Mouse (Mus musculus) layer of hippocampus, postnatal 25 days (tissue): ENCODE data around the gene Lclat1. TPM values are rescaled to one million over a fixed set of nuclear protein-coding genes. Genes with fewer than 3 reads are reported as not detected.

Experiments
- DNase-seq, 2 experiments: peaks; one replicate each; pipeline ENCODE4 v3.0.0; 2022; ENCODE audit warnings: mixed read lengths in 2 of 2, low spot score in 1 of 2; ENCODE audit errors: extremely low spot score in 1 of 2
- total RNA-seq, 2 experiments: library from RNA; stranded (reverse); gene quantifications; 2 replicates each; pipeline ENCODE4 v1.2.3; 2021

The Lclat1 gene
- total RNA-seq, 2 experiments from 2014 or later: 29.9 to 33.2 TPM

GRCm38 (mm10) chr17:73194575-73194974 lies 86.8 kb downstream of the Lclat1 start:
- DNase-seq: no peak

- DNase-seq: no peak
These were observed 87.4 kb downstream of the Lclat1 start for GRCm38 (mm10) chr17:73195074-73195723.

- no peak for DNase-seq
These were observed 88.4 kb downstream of the Lclat1 start for GRCm38 (mm10) chr17:73196139-73196538.

GRCm38 (mm10) chr17:73197724-73198123 lies 89.9 kb downstream of the Lclat1 start:
- DNase-seq: no peak

- no peak for DNase-seq
These were observed 91.6 kb downstream of the Lclat1 start for GRCm38 (mm10) chr17:73199387-73199786.

- no peak for DNase-seq
These were observed 92.6 kb downstream of the Lclat1 start for GRCm38 (mm10) chr17:73200380-73200779.

- DNase-seq: no peak
These were observed 96.0 kb downstream of the Lclat1 start for GRCm38 (mm10) chr17:73203642-73204332.

GRCm38 (mm10) chr17:73210960-73211531 lies 103.3 kb downstream of the Lclat1 start:
- DNase-seq: no peak

DNA sequence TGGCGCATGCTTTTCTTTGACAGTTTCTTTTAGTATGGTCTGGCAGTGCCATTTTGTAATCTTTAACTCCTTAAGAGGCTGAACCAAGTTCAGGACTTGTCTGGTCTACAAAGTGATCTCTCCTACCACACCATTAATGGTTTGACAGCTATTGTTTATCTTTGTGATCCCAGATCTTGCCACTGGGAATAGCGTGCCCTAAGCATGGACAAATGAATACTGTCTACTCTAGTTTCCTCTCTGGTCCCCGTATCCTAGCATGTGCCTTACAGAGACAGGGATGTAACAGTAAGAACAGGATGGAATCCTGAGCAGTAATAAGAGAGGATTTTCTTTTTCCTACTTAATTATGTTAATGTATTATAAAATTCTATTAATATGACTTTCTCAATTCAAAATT lies 105.0 kb downstream of the Lclat1 start:
- DNase-seq: no peak

DNA sequence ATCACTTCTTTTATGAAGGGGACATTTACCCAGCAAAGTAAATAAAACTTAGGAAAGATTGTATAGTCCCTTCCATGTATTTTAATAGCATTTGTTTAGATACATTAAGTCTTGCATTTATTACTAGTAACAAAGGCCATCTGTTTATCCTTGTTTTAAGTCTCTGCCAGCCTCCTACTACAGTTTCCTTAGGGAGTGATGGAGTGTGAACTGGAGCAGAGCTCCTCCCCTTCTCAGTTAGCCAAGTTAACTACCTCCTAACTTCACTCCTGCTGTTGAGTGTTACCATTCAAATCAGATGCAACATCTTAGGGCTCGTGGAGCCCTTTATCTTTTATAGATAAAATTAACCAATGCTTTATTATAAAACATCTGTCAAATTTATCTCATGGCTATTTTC lies 105.4 kb downstream of the Lclat1 start:
- no peak for DNase-seq

GRCm38 (mm10) chr17:73213677-73214076 lies 105.9 kb downstream of the Lclat1 start:
- no peak for DNase-seq

DNA sequence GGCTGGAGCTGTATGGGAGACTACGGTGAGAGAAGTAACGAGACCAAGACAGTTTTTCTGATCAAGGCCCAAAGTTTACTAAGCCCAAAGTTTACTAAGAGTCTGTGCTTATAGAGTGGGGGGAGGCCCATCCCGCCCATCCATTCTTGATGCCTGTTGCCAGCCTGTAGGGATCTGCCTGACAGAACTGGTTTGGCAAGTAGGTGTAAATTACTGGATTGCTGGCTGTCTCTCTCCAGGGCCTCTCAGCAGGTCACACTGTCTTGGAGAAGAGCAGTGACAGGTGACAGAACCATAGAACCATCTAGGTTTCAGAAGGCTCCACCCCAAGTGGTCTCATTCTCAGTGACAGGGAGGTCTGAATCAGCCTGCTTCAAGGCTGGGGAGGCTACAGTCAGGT lies 109.5 kb downstream of the Lclat1 start:
- DNase-seq: no peak

- DNase-seq: no peak
These were observed 113.0 kb downstream of the Lclat1 start for GRCm38 (mm10) chr17:73220746-73221145.

DNA sequence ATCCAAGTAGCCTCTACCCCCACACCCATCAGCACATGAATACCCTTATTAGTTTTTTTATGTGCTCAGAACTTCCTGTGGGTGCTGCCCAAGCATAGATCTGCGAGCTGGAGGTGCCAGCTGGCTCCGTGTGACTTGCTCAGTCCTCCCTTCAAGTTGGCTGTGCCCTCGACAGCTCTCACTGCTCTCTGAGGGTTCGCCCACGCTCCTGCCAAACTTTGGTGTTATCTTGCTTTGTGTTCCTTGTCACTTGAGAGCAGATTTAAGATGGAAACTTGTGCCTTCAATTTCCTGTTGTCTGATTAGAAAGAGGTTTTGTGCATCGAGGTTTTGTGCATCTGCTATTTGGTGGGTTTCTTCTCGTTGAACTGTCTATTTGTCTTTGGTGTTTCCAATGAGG lies 114.3 kb downstream of the Lclat1 start:
- no peak for DNase-seq

- DNase-seq: no peak
These were observed 117.7 kb downstream of the Lclat1 start for GRCm38 (mm10) chr17:73225442-73225841.

DNA sequence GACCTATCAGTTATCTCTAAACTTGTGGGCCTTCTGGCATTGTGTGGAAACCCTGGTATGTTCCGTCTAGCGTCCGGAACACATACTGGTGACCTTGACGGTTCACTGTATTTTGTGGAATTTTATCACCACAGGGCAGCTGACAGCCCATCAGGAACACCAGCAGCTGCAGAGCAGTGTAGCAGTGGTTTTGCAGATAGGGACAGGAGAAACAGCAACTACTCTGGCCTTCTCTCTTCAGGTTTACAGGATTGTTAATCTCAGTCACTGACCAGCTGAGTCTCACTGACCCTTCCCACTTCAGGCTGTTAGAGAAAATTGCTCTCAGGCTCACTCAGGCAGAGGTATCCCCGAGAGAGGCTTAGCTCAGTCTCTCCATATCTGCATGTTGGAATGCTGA lies 118.2 kb downstream of the Lclat1 start:
- DNase-seq: no peak

- no peak for DNase-seq
These were observed 118.8 kb downstream of the Lclat1 start for GRCm38 (mm10) chr17:73226595-73226994.

DNA sequence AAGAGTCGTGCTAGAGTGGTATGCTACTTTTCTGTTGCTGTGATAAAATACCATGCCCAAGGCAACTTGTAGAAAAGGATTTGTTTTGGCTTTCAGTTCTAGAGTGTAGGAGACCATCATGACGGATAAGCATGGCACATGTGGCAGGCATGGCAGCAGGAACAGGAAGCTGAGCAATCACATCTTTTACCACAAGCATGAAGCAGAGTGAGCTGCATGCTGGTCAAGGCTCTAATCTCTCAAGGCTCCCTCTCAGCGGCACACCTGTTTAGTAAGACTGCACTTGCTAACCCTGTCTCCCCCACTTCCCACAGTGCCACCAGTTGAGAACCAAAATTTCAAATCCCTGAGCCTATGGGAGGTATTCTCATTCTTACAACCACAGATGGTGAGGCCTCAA lies 119.6 kb downstream of the Lclat1 start:
- no peak for DNase-seq

DNA sequence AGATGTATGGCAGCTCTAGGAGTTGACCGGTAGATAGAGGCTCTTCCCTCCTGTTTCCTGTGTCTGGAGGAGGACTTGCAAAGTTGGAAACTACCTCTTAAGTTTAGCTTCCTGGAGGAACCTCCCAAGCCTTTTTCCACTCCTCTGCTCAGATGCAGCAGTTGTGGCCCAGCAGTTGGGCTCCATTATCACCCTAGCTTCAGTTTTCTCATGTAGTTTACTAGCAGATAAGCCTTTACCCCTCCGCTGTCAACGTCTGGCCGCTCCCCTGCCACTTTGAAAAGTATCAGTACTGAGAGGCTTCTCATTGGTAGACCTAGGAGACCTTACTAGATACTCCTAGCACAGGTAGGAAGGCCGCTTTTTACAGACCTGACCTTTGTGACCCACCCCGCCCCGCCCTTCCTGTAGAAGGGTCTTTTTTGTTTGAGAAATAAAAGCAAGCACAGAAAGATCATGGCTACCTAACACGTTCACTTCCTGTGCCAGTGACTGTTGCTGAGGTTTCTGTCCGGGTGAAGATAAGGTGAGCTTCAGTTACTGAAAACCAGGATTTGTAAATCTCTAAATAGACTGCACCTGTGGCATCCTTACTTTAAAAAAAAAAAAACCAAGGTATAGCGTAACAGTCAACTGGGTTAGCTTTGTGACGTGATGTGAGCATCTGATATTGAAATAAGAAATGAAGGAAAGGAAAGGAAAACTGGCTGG lies 121.8 kb downstream of the Lclat1 start:
- DNase-seq: no peak

- DNase-seq: no peak
These were observed 122.7 kb downstream of the Lclat1 start for GRCm38 (mm10) chr17:73230340-73230989.

DNA sequence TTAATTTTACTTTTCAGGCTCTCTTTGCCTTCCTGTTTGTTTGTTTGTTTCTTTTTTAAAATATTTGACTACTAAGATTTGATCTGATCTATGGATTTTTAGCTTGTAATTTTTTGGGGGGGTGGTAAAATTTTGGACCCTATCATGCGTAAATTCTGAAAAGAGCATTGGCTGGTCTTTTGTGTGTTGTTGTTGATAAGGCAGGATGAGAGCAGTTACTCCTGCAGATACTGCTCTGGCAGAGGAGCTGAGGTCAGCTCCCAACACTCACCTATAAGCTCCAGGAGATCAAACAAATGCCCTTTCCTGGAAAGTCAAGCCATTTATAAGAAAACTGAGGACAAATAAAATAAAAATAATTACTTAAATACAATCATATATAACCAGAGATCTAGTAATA lies 123.6 kb downstream of the Lclat1 start:
- DNase-seq: no peak
